Mouse (Mus musculus) lung, embryonic 15.5 days (tissue): ENCODE measurements around the gene Hoxd8. TPM values are rescaled to one million over a fixed set of nuclear protein-coding genes. Genes with fewer than 3 reads are reported as not detected.
A peak's percentile ranks its signal among the peaks of the same experiment; 100 is the strongest.

ENCODE experiments used
- ATAC-seq: fragments of 200-750 bp; cut with Nextera tagmentation; 2 replicates; pipeline ENCODE4 v1.8.0; 2017; ENCODE audit warnings: moderate number of reproducible peaks, borderline replicate concordance; ENCODE audit not compliant: low FRiP score, low TSS enrichment; ENCODE audit errors: extremely low read depth
- H3K27ac ChIP-seq: fragments of 300-500 bp; sonication (generic); 2 replicates; pipeline ENCODE4 v1.5.1; 2015; ENCODE audit warnings: moderate library complexity, mild to moderate bottlenecking, inconsistent platforms
- H3K27me3 ChIP-seq: fragments of 300-500 bp; sonication (generic); 2 replicates; pipeline ENCODE4 v1.6.1; 2015; ENCODE audit warnings: inconsistent platforms
- H3K36me3 ChIP-seq: fragments of 300-500 bp; sonication (generic); 2 replicates; pipeline ENCODE4 v1.6.1; 2015; ENCODE audit warnings: inconsistent platforms
- H3K4me1 ChIP-seq: fragments of 300-500 bp; sonication (generic); 2 replicates; pipeline ENCODE4 v1.6.1; 2015; ENCODE audit warnings: inconsistent platforms
- H3K4me2 ChIP-seq: fragments of 300-500 bp; sonication (generic); 2 replicates; pipeline ENCODE4 v1.6.1; 2015; ENCODE audit warnings: inconsistent platforms, mild to moderate bottlenecking, moderate library complexity
- H3K4me3 ChIP-seq: fragments of 300-500 bp; sonication (generic); 2 replicates; pipeline ENCODE4 v1.5.1; 2015; ENCODE audit warnings: mild to moderate bottlenecking, inconsistent platforms
- H3K9ac ChIP-seq: fragments of 300-500 bp; sonication (generic); 2 replicates; pipeline ENCODE4 v1.6.1; 2015; ENCODE audit warnings: inconsistent platforms
- H3K9me3 ChIP-seq: fragments of 300-500 bp; sonication (generic); 2 replicates; pipeline ENCODE4 v1.6.1; 2016; ENCODE audit warnings: inconsistent platforms
- WGBS: fragments of 180-500 bp; shearing (Covaris S2); methylation state at CpG from one replicate; pipeline ENCODE4 v1.1.7; 2015; 5-methylcytosine and 5-hydroxymethylcytosine counted together
- polyA plus RNA-seq: library from polyadenylated mRNA; unstranded; fragments of >200 nt; fragmentation: Nextera tagmentation; extraction: Ambion mirVana; gene quantifications from 2 replicates; pipeline ENCODE4 v1.2.1, GENCODE M21; 2015

Hoxd8 gene
- polyA plus RNA-seq, 1 experiment from 2014 or later = 0.39 TPM

DNA sequence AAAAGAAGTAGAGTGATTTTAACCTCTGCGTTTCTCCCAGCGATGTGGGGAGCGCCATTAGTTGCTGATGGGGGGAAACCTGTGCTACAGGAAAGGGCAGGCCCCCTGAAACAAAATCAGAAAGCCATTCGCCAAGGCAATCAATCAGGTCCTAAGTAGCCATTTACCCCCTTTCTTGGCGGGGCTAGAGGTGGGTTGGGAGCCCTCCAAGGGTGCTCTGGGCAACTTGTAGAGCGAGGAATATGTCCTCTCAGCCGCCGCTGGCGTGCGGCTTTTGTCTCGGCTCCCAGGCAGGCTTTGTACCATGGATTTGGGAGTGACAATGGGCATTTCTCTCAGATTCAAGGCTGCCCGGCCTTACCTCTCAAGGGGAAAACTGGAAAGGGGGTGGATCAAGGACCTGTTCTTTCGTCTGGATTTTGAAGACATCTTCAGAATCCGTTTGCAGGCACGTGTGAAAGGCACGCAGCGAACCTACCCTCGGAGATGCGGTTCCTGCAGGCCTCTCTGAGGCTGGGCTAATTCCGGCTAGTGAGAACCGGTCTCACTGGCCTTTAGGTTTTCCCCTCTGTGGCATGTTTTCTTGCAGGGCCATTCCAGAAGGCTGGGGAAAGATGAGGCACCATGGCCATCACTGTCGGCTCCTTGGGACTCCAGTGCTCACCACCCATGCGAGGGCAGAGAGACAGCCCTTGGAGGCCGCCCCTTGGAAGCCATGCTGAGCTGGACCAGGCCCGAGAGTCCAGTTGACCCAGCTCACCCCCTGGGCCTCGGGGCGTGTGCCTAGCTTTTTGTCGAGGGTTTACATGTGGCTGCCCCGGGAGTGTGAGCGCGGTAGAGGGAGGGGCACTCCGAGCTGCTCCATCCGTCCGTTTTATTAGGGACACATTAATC is 7.7 kb upstream of the Hoxd8 start:
- Histone ChIP-seq H3K27ac (no peak overlapping the region), H3K4me1 (peaks cover 12% of the 10 kb centered on the region), H3K4me3 (no peak overlapping the region), H3K9ac (no peak overlapping the region), H3K36me3 (no peaks in the 10 kb centered on the region), H3K27me3 (peaks cover 100% of the 10 kb centered on the region), H3K4me2 (no peak overlapping the region), H3K9me3 (no peaks in the 10 kb centered on the region)
- 2% methylated on average over 34 of the region's 34 CpGs for WGBS
- 0 out of 2 replicates have a peak, but pooled peaks have one; percentile 36 for ATAC-seq

DNA sequence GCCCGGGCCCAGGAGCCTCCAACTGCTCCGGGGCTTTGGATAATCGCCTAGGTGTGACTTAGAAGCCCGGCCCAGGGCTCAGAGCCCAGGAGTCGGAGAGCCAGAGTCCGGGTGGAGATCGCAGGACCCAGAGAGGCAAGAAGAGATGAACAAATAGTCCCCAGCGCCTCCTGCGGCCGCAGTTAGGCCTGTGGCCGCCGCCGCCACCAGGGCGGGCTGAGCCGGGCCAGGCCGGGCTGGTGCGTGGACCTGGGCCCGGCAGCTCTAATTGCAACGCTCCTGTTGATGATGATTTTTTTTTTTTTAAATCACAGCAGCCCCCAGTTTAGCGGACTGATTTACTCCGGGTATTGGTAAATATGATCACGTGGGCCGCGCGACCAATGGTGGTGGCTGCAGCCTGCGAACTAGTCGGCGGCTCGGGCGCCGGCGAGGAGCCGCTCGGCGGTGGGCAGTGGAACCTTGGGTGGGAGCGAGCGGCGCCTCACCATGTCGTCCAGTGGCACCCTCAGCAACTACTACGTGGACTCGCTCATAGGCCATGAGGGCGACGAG is 6.8 kb upstream of the Hoxd8 start, which contains the start of gene Hoxd9:
Gene Hoxd9, plus strand, starts transcription at position 161 of the 555 bp plus-strand sequence.
- ATAC-seq = no peak
- peak within 1 kb of the TSS; percentile 34 for H3K4me3 ChIP-seq
- no peaks in the 10 kb centered on the region for H3K36me3 ChIP-seq
- WGBS = 1% methylated on average over 43 of the region's 43 CpGs
- H3K4me1 ChIP-seq = peaks cover 12% of the 10 kb centered on the region
- no peak within 1 kb of the TSS for H3K27ac ChIP-seq
- no peak within 1 kb of the TSS for H3K9ac ChIP-seq
- H3K27me3 ChIP-seq = peaks cover 99% of the 10 kb centered on the region
- no peaks in the 10 kb centered on the region for H3K9me3 ChIP-seq
- peak within 1 kb of the TSS; percentile 53 for H3K4me2 ChIP-seq

DNA sequence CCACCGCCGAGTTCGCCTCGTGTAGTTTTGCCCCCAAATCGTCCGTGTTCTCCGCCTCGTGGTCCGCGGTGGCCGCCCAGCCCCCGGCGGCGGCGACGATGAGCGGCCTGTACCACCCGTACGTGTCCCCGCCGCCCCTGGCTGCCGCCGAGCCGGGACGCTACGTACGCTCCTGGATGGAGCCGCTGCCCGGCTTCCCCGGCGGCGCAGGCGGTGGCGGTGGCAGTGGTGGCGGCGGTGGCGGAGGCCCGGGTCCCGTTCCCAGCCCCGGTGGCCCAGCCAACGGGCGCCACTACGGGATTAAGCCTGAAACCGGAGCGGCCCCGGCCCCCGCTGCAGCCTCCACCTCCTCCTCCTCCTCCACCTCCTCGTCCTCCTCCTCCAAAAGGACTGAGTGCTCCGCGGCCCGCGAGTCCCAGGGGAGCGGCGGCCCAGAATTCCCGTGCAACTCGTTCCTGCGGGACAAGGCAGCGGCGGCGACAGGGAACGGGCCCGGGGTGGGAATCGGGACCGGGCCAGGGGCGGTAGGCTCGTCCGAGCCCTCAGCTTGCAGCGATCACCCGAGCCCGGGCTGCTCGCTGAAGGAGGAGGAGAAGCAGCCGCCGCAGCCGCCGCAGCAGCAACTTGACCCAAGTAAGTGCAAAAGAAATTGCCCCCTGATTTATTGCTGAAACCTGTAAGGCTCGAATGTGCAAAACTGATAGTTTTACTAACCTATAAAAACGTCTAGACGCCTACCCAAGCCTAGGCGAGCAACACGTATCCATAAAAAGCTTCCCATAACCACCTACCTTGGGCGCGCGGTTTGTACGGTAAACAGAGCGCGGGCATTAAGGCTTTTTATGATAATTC is 6.0 kb upstream of the Hoxd8 start:
- WGBS = under 1% methylated on average over 77 of the region's 86 CpGs
- Histone ChIP-seq H3K4me3 (peak overlapping the region; percentile 34), H3K9me3 (no peaks in the 10 kb centered on the region), H3K4me2 (peak overlapping the region; percentile 53), H3K4me1 (peaks cover 12% of the 10 kb centered on the region), H3K36me3 (no peaks in the 10 kb centered on the region), H3K27me3 (peaks cover 99% of the 10 kb centered on the region), H3K27ac (no peak overlapping the region), H3K9ac (no peak overlapping the region)
- ATAC-seq = no peak

DNA sequence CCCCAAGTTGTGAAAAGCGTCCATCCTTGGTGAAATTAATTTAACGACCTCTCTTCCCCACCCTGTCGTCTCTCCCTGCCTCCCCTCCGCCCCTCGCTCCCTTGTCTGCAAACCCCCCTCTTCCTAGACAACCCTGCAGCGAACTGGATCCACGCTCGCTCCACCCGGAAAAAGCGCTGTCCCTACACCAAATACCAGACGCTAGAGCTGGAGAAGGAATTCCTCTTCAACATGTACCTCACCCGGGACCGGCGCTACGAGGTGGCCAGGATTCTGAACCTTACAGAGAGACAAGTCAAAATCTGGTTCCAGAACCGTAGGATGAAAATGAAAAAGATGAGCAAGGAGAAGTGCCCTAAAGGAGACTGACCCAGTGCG is 5.4 kb upstream of the Hoxd8 start:
- no peaks in the 10 kb centered on the region for H3K36me3 ChIP-seq
- H3K9ac ChIP-seq = no peak overlapping the region
- 2% methylated on average over 17 of the region's 17 CpGs for WGBS
- no peak overlapping the region for H3K4me3 ChIP-seq
- no peaks in the 10 kb centered on the region for H3K9me3 ChIP-seq
- peaks cover 12% of the 10 kb centered on the region for H3K4me1 ChIP-seq
- H3K27me3 ChIP-seq = peaks cover 99% of the 10 kb centered on the region
- H3K27ac ChIP-seq = no peak overlapping the region
- no peak for ATAC-seq
- no peak overlapping the region for H3K4me2 ChIP-seq

DNA sequence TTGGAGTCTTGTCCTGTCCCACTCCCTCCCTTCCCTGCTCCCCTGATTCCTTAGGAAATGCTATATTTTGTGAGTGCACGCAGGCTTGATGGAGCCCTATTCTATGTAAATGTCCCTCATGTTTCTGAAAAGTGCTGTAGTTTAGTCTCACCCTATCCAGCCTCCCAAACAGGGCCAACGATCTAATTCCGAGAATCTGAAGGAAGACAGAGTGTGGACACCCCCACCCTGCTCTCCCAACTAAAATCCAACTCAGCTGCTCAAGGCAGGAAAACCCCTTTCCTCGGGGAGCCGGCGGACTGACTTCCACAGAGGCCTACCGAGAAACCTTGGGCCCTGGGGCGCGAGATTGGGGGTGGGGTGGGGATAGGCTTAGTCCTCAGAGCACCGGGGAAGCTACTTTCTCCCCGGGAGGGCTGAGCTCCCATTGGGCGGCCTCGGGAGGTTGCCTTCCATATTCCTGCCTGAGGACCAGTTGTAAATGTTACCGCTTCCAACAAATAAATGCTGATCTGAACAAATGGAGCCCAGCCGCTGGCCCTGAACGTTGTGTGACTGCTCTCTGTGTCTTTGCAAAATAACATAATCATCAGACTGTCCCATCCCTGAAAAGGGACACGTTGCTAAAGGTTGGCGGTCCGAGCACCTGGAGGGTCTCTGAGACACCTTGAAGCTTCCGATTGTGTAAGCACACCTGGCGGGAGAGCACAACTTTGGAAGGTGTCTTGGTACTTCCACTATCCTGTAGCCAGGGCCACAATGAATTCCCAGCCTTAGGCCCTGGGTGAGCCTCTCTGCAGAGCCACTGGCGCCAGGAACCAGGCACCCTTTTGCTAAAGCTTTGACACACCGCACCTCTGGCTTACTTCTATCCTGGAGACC is 4.5 kb upstream of the Hoxd8 start:
- WGBS = 5% methylated on average over 23 of the region's 23 CpGs
- no peak overlapping the region for H3K27ac ChIP-seq
- no peaks in the 10 kb centered on the region for H3K9me3 ChIP-seq
- H3K4me1 ChIP-seq = peaks cover 17% of the 10 kb centered on the region
- no peak overlapping the region for H3K9ac ChIP-seq
- no peak overlapping the region for H3K4me2 ChIP-seq
- ATAC-seq = no peak
- H3K36me3 ChIP-seq = no peaks in the 10 kb centered on the region
- H3K27me3 ChIP-seq = peaks cover 99% of the 10 kb centered on the region
- no peak overlapping the region for H3K4me3 ChIP-seq

DNA sequence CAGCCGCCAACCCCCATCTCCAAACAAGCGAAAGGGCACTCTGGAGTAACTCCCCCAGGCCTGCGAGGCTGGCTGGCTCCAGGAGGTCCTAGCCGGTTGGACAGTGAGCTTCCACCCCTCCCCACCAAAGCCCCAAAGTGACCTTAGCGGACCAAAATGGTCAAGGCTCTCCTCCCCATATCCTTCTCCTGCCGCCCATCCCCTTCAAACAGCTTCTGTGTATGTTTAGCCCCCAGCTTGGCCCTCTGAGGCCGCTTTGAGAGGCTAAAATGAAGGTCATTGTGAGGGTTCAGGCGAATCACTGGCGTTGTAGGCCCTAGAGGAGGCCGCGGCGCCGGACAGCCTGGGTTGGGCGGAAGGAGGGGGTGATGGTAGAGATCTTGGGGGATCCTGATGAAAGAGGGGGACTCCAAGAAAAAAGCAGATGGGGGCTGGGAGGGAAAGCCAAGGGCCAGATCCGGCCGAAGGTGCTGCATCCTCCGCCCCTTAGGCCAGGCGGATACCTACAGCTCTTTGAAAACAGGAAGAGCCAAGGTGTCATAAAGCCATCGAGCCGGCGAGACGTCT is 3.8 kb upstream of the Hoxd8 start:
- Histone ChIP-seq H3K4me1 (peaks cover 24% of the 10 kb centered on the region), H3K9ac (no peak overlapping the region), H3K9me3 (no peaks in the 10 kb centered on the region), H3K4me2 (no peak overlapping the region), H3K36me3 (no peaks in the 10 kb centered on the region), H3K27me3 (peaks cover 99% of the 10 kb centered on the region), H3K4me3 (no peak overlapping the region), H3K27ac (no peak overlapping the region)
- no peak for ATAC-seq
- 6% methylated on average over 22 of the region's 22 CpGs for WGBS

DNA sequence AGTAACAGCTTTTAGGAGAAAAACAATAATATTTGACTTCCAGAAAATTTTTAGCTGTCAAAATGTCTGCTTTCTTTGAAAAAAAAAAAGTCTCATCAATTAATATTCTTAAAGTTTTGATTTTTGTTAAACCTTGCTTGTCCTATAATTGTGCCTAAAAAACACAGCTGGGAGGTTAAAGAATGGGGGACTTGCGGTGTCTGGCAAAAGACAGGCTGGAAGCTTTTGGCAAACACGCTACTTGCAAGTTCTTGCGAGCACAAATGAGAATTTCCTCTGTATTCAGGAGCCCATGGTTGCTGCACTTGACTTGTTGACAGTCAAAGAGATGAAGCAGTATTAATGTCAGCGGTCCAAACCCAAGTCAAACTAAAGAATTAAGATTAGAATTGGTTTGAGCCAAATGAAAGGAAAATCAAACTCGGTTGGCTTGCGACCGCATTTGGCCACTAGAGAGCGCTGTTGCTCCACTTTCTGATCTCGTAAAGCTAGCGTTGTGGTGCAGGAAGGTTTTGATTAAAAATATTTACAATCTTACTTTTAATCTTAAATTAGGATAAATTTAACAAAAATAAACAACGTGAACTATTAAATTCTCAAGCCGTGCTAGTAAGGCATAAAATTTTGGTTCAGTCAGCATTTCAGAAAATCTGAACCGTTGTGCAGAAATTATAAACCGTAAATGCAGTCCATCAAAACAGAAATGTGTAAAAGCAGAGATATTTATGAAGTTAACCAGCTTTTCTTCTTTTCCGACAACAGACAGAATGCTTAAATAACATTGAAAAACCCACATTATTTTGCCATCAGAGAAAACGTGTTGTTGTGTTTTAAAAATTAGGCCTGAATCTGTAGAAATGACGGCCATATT is 2.2 kb upstream of the Hoxd8 start:
- Histone ChIP-seq H3K4me1 (peaks cover 28% of the 10 kb centered on the region), H3K9ac (no peak overlapping the region), H3K4me3 (no peak overlapping the region), H3K9me3 (no peaks in the 10 kb centered on the region), H3K4me2 (no peak overlapping the region), H3K27ac (no peak overlapping the region), H3K36me3 (no peaks in the 10 kb centered on the region), H3K27me3 (peaks cover 98% of the 10 kb centered on the region)
- no peak for ATAC-seq
- WGBS = 10% methylated on average over 17 of the region's 17 CpGs

DNA sequence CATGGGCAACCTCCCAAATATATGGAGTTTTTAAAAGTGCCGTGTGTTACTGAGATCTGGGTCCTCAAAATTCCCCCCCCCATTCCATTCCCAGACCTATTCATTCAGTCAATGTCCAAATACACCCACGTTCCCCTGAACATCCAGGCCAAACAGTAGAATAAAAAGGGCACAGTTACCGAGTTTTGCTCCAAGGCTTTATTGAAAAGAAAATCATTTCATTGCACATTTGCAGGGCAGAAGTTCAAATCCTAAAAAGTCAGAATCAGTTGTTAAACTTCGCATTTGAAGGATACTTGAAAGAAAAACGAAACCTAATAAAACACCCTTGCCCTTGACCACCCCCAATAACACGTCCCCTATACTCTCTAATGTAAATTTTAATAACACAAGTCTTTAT is 1.6 kb upstream of the Hoxd8 start:
- ATAC-seq = no peak
- no peak overlapping the region for H3K4me2 ChIP-seq
- H3K4me1 ChIP-seq = peaks cover 24% of the 10 kb centered on the region
- peaks cover 98% of the 10 kb centered on the region for H3K27me3 ChIP-seq
- H3K27ac ChIP-seq = no peak overlapping the region
- no peak overlapping the region for H3K9ac ChIP-seq
- 17% methylated on average over 6 of the region's 6 CpGs for WGBS
- H3K4me3 ChIP-seq = no peak overlapping the region
- H3K9me3 ChIP-seq = no peaks in the 10 kb centered on the region
- no peaks in the 10 kb centered on the region for H3K36me3 ChIP-seq

DNA sequence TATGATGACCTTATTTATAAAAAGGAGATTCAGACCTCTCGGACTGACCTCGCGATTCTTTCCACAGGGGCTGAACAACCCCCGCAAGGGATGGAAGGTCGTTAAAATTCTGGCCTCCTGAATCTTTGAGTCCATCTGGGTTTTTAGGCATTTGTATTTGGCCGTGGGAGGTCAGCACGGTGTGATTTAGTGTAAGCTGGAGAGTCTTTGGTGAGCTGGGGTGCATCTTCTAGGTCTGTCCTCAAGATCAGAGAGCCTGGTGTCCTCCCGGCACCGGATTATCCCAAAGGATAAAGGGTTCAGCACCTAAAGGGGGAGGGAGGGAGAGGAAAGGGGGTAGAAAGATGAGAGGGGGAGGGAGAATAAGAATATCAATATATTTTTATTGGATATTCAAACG is 1.1 kb upstream of the Hoxd8 start:
- Histone ChIP-seq H3K36me3 (no peaks in the 10 kb centered on the region), H3K4me1 (peaks cover 19% of the 10 kb centered on the region), H3K27ac (no peak overlapping the region), H3K27me3 (peaks cover 98% of the 10 kb centered on the region), H3K4me3 (no peak overlapping the region), H3K9ac (no peak overlapping the region), H3K4me2 (no peak overlapping the region), H3K9me3 (no peaks in the 10 kb centered on the region)
- 7% methylated on average over 10 of the region's 10 CpGs for WGBS
- no peak for ATAC-seq

DNA sequence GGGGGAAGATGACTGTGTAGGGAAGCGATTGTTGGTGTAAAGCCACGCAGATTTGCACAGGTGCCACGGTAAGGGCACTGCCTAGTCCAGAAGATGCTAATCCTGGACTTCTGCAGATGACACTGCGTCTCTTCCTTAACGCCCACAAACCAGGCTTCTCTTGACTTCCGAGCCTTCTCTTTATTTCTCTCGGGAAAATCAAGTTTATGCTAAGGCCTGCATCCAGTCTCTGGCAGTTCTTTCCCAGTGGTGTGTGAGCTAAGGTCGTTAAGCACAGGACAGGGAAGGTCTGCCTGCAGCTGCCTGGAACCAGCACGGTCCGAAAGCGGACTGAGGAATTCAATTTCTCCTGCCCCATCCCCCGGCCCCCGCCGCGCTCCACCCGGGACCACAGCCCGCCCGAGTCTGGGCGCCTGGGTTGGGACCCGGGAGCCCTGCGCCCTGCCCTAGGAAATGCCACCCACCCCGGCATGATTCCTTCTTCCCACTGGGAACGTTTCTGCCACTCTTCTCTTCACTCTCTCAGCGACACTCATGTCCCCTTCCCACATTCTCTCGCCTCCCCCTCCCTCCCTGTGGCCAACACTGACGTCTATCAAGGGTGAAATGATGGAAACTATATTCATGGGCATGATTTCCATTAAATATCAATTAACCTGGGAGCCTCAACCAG is 559 bp upstream of the Hoxd8 start:
- Histone ChIP-seq H3K9ac (no peak overlapping the region), H3K4me2 (no peak overlapping the region), H3K4me1 (peaks cover 16% of the 10 kb centered on the region), H3K4me3 (peak overlapping the region; percentile 46; the same call in 1 of the 2 replicates), H3K27ac (no peak overlapping the region), H3K9me3 (no peaks in the 10 kb centered on the region), H3K27me3 (peaks cover 98% of the 10 kb centered on the region), H3K36me3 (no peaks in the 10 kb centered on the region)
- WGBS = 5% methylated on average over 26 of the region's 26 CpGs
- no peak for ATAC-seq
